Mouse (Mus musculus) gastrocnemius, adult 8-10 months (tissue): ENCODE measurements around the gene Fhdc1. TPM values are rescaled to one million over a fixed set of nuclear protein-coding genes. Genes with fewer than 3 reads are reported as not detected.

Source experiments
- DNase-seq, 2 experiments: peaks; one replicate each; pipeline ENCODE4 v3.0.0; 2022; ENCODE audit warnings: low spot score in 2 of 2
- total RNA-seq, 4 experiments: library from RNA; stranded (reverse); gene quantifications; 2 replicates each; pipeline ENCODE4 v1.2.4; 2022

Gene Fhdc1
- total RNA-seq, 4 experiments from 2014 or later = 0.09 to 0.15 (median 0.13) TPM; not detected in 1

DNA sequence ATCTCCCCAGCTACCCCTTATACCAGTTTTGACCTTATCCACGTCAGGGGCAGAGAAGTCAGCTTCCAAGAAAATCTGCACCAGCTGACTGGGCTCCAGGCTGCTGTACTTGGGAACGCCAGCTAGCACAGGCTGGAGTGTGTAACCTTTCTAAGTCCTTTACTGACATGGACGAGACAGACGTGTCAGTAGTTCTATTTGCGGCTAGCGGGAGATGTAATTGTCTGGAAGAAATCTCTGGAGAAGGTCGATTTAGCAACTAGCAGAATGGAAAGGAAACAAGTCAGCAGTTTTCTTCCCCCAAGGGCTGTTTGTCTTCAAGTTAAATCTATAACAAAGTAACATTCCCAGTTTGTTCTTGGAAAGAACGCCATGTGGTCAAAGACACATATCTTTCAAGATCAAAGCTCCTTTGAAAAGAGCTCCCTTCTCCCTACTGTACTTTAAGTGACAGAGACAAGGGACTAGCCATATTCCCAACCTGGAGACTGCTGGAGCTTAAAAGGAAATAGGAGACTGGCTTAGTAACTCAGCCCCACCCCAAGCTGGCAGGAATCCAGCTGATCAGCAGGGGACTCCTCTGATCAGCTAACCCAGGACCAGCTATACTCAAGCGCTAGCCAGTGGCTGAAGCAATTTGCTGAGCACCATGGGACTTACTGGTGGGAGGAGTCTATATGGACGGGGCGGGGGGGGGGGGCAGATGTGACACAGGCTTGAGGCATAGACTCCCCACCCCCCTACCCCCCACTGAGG lies 44.8 kb downstream of the Fhdc1 start:
- peak in 1 of 2 experiments; percentile 15 for DNase-seq

DNA sequence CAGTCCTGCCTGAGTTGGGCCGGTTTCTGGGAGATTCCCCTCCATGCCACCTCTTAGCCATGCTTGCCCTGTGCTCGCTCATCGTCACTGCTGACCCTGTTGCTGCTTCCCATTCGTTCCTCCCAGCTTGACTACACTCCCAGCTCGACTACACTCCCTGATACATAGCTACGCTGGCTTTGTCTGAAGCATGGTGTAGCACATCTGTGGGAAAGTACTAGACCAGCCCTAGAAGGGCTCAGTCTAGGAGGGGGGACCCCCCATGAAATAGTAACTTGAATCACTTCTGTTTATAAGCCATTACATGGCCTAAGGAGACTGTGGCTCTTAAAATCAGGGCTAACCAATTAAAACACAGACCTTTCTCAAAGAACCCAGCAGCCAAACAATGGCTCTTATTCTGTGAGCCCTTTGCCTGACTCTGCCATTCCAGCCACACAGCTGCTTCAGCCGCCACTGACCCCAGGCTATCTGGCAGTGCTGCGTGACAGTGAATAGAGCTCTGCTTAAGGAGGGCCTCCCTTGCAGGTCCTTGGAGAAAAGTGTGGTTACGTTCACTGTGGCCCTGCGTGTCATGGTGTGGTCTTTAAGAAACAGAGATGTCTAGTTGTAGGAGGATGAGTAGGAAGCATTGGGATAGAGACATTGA lies 47.3 kb downstream of the Fhdc1 start:
- no peak for DNase-seq

DNA sequence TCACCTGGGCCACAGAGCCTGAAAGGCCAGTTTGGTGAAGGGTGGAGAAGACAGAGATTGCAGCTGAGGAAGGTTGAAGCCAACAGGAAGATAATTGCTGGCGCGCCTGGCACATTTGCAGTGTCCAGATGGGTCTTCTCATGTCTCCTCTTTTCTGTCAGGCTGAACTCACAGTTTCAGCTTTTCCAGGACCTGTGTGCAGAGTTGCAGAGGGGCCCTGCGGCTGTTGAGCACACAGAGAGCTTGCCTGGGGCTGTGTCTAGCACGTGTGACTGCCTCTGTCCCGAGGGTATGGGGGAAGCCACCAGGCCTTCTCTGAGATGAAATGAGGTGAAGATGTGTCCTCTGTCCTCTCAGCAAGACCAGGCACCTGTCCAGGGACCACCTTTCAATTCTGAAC lies 49.0 kb downstream of the Fhdc1 start:
- DNase-seq = no peak

DNA sequence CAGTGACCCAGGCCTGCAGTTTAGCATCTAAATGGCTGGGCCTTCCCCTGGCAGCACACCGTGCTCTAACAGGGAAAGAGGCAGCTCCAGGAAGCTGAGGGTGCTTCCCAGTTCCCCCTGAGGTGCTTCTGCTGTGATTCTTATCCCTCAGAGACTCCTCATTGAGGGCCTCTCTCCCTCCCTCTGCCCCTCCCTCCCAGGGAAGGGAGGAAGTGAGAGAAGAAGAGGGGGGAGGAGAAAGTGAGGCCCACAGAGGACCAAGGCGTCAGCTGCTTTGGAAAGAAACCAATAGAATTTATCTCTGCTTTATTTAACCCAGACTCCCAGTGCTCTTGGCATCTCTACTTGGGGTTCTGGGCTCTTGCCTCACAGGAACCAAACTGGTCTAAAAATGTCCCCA lies 50.1 kb downstream of the Fhdc1 start:
- no peak for DNase-seq

DNA sequence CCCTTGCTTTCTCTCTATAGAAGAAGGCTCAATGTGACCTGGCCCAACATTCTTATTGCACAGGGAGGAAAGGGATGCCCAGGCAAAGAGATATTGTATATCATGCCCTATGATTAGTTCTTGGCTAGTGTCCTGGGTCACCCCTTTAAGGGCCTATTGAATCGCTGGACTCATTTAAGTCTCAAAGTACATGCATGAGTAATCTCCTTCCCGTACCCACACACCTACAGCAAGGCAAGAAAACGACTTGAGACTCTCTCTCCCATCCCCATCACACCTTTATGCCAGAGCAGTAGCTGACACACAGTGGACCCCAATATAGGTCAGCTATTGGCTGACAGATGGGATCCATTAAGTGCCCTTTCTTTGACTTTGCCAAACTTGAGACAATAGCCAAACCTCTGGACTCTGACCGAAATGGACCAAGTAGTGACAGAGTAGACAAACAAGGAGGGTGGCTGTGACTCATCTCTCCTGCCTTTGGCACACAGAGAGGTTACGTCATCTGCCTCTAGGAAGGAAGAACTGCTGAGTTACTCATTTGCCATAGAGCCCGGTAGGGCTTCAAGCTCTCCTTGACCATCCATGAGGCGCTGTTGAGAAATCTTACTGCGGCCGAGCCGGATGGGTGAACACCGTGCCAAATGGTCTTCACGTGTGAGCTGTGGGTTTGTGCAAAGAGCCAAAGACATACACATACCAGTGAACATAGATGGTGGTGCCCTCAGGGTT lies 51.1 kb downstream of the Fhdc1 start:
- DNase-seq = peak; percentile 17 to 20

DNA sequence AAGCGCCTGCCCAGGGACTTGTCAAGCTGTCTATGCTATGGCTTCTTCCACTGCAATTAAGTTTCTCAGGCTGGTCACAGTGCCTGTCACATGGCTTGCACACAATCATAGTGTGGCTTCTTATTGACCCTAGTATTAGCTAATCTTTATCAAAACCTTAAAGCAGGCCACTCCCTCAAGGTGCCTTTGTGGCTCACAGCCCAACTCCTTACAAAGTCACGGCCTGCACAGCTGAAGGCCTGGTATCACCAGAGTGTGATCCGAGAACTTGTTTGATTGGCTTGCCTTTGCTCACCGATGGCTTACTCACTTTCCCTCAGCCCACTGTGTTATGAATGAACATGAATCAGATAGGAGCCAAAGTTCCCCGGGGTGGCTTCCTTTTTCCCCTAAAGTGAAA lies 52.5 kb downstream of the Fhdc1 start:
- no peak for DNase-seq

DNA sequence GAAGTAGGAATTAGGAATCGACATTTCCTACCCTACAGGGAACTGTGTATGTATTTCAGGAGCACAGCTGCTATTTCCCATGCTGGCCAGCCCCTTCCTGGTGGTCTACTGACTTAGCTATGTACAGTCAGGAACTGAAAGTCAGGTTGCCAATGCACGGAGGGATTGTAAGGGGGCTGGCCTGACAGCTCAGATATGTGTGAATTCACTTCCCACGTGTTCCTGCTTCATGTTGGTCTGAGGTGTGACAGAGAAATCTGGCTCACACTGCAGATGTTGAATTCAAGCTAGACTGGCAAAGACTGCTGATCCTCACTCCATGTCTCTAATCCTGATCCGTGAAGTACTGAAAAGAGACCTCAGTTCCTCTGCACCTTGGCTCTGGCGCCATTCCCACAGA lies 57.9 kb downstream of the Fhdc1 start:
- DNase-seq = no peak

DNA sequence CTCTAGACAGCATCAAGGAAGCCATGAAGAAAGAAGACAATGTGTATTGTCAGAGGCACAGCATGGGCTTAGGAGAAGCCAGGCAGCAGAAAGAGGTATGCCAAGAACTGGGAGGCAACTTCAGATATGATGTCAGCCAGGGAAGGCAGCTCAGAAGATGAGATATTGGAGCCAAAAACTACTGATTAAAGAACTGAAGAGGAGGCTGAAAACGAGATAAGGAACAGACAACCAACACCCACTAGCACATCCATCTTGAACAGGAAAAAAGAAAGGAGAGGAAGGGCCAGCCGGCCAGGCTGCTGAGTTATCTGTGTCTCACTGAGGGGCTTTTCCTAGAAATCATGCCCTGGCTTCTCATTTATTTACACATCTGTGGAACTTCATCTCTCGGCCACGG lies 66.4 kb downstream of the Fhdc1 start:
- no peak for DNase-seq

DNA sequence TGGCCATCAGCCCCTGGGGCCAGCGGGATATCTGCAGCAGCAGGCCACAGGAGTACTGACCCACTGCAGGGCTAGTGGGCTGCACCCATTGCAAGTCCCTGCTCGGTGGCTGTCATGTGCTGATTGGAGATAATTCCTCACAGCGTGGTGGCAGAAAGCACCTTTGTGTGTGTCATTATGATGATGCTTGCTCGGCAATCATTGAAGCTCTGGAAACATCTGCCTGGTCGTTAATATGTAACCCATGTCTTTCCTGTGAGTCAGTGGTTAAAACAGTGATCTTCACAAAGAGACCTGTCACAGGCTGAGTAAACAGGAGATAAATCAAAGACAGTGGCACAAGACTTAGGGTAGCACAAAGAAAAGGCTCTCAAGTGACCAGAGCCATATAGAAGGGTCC lies 67.3 kb downstream of the Fhdc1 start:
- no peak for DNase-seq

DNA sequence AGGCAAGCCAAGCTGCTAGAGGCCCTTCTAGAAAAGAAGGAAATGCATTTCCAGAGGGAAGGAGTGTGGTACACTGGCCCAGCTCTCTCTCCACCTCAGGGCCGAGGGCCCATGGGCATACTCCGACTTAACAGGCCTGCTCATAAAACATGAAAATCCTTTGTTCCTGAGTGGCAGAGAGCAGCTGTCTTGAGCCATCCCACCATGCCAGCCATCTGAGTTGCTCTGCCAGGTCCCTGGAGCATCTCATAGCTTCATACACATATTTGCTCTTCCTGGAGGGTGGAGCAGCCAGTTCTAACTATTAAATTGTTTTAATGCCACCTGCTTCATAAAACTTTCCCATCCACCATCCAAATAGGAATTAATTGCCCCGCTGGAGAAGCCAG lies 70.8 kb downstream of the Fhdc1 start:
- DNase-seq = no peak

DNA sequence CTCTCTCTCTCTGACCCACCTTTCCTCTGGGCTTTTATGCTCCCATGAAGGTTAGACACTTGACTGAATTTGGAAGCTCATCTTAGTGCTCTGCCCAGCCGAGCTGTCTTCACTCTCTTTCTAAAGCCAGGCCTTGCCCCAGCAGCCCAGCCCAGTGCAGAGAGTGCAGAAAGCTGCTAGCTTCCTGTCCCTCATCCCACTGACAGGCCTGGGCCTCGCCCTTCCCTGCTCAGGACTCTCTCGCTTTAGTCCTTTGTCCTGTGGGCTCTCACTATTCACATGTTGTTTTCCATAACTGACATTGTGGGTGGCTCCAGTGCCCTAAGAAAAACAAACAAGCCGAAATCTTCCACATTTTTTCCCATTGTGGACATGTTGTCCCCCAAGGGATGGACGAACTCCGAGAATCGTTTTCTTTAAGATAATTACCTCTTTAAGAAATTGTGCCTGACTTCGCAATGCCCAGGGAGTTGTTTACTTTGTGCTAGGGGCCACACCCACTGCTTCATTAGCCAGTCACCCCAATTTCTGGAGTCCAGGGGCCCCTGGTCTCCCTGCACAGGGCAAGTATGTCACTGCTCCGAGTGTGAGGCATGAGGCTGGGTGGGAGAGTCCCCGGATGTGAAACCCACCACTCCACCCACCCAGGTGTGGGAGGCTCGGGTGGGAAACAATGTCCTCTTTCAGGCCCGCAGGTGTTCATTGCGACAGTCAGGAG lies 71.3 kb downstream of the Fhdc1 start:
- no peak for DNase-seq

DNA sequence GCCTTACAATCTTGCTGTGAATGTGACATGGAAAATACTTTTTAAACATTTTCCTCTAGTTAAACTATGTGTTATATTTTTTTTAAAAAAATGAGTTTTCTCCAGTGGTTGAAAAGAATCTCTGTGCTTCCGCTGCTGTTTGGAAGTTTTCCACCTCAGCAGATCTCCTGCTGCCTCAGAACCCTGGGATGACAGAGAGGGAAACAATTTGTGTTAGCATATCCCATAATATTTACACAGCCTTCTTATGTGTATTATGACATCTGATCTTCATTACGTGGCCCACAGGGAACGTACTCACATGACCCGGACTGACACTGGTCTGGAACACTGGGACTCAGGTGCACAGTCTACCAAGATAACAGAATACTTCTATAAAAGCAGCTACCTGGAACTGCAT lies 74.7 kb downstream of the Fhdc1 start:
- DNase-seq = no peak

DNA sequence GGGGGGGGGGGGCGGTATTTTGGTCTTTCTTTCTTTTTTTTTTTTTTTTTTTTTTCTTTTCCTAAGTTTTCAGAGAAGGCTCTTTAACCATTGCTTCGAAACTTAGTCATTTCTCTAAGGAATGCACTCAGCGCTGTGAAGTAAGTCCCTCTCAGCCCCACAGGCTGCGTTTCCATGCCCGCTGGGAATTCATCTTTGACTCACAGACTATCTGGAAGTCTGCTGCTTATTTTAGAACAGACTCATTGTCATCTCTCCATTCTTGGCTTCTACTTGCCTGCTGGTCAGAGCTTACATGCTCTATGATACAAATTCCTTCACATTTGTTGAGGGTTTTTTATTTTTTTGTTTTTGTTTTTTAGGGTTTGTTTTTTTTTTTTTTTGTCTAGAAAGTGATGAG lies 76.8 kb downstream of the Fhdc1 start:
- no peak for DNase-seq

DNA sequence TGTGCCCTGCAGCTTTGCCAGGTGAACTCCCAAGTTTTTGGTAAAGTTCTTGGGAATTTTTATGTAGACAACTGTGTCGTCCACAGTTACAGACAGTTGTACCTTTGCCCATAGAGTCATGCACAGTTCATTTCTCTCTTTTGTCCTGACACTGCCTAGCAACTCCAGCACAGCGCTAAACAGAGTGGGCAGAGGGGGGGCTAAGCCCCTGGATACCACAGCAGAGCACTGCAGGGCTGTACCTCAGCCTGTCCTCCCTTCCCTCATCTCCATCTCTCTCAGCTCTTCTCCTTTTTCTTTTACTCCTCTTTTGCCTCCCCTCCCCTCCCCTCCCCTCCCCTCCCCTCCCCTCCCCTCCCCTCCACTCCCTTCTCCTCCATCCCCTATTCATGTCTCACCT lies 77.5 kb downstream of the Fhdc1 start:
- no peak for DNase-seq

DNA sequence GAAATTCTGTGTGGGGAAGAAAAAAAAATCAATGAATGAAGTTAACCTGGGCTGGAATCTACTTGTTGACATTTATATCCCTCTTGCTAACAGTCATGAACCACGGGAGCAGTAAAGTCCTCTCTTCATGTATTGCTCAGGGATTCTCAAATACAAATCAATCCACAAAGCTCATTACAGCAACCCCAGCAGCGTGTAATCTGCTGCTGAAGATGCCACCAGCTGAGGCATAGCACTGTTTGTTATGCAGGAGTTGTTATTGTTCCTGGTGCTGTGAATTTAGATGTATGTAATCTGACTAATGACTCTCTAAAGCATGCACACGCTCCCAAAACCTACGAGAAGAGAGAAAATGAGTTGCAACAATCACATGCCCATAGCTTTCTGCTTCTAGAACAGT lies 82.3 kb downstream of the Fhdc1 start:
- no peak for DNase-seq

DNA sequence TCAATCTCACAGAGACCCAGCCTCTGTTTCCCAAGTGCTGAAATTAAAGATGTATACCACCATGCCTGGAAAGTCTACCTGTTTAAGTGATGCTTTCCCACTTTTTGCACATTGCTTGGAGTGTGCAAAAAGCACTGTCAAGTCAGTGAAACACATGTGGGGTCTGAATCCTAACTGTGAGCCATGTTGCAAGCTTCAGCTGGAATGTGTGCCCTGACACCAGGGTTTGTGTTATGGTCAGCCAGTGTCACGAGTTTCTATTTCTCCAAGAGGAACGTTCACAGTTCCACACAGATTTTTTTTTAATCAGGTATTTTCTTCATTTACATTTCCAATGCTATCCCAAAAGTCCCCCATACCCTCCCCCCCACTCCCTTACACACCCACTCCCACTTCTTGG lies 84.0 kb downstream of the Fhdc1 start:
- DNase-seq = no peak

DNA sequence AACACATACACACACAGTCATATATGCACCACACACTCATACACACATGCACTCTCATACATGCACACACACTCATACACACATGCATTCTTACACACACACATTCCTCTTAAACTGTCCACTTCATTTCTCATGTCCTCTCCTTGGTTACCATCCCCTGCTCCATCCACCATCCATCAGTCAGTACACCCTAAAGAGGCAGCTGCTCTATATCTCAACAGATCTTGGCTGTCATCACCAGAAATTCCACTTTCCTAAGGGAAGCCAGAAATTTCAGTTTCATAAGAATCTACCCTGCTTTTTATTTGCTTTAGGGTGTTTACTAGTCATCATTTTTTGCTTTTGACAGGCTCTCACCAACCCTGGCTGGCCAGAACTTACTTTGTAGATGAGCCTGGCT lies 84.4 kb downstream of the Fhdc1 start:
- no peak for DNase-seq

DNA sequence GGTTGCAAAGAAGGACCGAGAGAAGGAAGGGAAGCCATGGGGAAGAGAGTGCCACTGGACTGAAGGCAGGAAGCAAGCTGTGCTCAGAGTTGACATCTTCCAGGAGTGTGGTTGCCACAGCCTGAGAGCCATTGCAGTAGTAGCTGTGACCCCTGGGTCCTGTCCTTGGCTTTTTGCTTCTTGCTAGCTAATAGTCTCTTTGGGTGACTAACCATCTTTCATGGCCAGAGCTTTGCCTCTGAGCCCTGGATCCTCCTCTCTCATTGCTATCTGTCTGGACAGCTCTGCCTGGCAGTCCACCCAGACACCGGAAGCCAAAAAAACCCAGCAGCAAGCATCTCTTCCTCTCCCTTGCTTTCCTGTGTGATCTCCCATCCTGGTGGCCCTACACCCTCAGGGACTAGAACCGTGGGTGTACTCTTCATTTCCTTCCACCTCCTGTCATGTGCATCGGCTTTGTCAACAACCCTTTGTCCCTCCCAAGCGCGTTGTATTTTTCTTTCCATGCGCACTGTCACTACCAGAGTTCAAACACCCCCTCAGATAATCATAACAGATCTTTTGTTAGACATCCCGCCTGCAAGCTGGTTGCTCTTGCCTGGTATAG lies 85.3 kb downstream of the Fhdc1 start:
- no peak for DNase-seq
